Mouse (Mus musculus) lung, postnatal 4 days (tissue): ENCODE data around the gene Tmem213.

ENCODE experiments used
- DNase-seq, 2 experiments: peaks; one replicate each; pipeline ENCODE4 v3.0.0; 2021

Gene Tmem213

GRCm38 (mm10) chr6:38118341-38118740 lies 9.3 kb downstream of the Tmem213 start:
- no peak for DNase-seq

- peak; percentile 64 to 74 for DNase-seq
Observed at GRCm38 (mm10) chr6:38120681-38121371, 11.8 kb downstream of the Tmem213 start.

GRCm38 (mm10) chr6:38121843-38122242 lies 12.8 kb downstream of the Tmem213 start:
- no peak for DNase-seq

- peak; percentile 26 to 50 for DNase-seq
Observed at GRCm38 (mm10) chr6:38122791-38123190, 13.7 kb downstream of the Tmem213 start.

- DNase-seq = no peak
Observed at GRCm38 (mm10) chr6:38123471-38124206, 14.6 kb downstream of the Tmem213 start.

GRCm38 (mm10) chr6:38124207-38124835 lies 15.3 kb downstream of the Tmem213 start, which contains the start of gene Atp6v0a4:
Gene Atp6v0a4, minus strand, starts transcription at chr6:38124586.
- DNase-seq = no peak

- DNase-seq = no peak
Observed at GRCm38 (mm10) chr6:38124882-38125281, 15.8 kb downstream of the Tmem213 start.

GRCm38 (mm10) chr6:38125462-38125861 lies 16.4 kb downstream of the Tmem213 start:
- DNase-seq = no peak

GRCm38 (mm10) chr6:38128115-38128514 lies 19.1 kb downstream of the Tmem213 start:
- DNase-seq = no peak

GRCm38 (mm10) chr6:38129883-38130282 lies 20.8 kb downstream of the Tmem213 start:
- DNase-seq = no peak

GRCm38 (mm10) chr6:38131801-38132231 lies 22.8 kb downstream of the Tmem213 start:
- peak; percentile 56 to 74 for DNase-seq

- no peak for DNase-seq
Observed at GRCm38 (mm10) chr6:38134806-38135559, 25.9 kb downstream of the Tmem213 start.

- DNase-seq = no peak
Observed at GRCm38 (mm10) chr6:38139086-38139485, 30.0 kb downstream of the Tmem213 start.

- no peak for DNase-seq
Observed at GRCm38 (mm10) chr6:38140402-38140801, 31.3 kb downstream of the Tmem213 start.

GRCm38 (mm10) chr6:38144161-38144998 lies 35.3 kb downstream of the Tmem213 start:
- peak; percentile 69 to 87 for DNase-seq

GRCm38 (mm10) chr6:38145463-38146065 lies 36.5 kb downstream of the Tmem213 start:
- peak; percentile 39 to 68 for DNase-seq

- DNase-seq = no peak
Observed at GRCm38 (mm10) chr6:38147301-38147700, 38.2 kb downstream of the Tmem213 start.

- DNase-seq = no peak
Observed at GRCm38 (mm10) chr6:38148626-38149025, 39.6 kb downstream of the Tmem213 start.

GRCm38 (mm10) chr6:38149483-38149882 lies 40.4 kb downstream of the Tmem213 start:
- no peak for DNase-seq

GRCm38 (mm10) chr6:38152305-38152704 lies 43.2 kb downstream of the Tmem213 start:
- no peak for DNase-seq

GRCm38 (mm10) chr6:38156204-38156603 lies 47.1 kb downstream of the Tmem213 start:
- no peak for DNase-seq
